Mouse (Mus musculus) embryonic facial prominence, embryonic 10.5 days (tissue): Measurements from ENCODE around the gene Cyp26a1. TPM values are rescaled to one million over a fixed set of nuclear protein-coding genes. Genes with fewer than 3 reads are reported as not detected.

Source experiments
- DNase-seq: peaks from one replicate; pipeline ENCODE4 v3.0.0-alpha.2; 2017; ENCODE audit warnings: low spot score
- H3K27ac ChIP-seq: fragments of 300-500 bp; sonication (generic); replicated peaks from 2 replicates; pipeline ENCODE4 v1.5.1; 2016; ENCODE audit warnings: mild to moderate bottlenecking
- H3K27me3 ChIP-seq: fragments of 300-500 bp; sonication (generic); replicated peaks from 2 replicates; pipeline ENCODE4 v1.6.1; 2016; ENCODE audit warnings: low read depth, mild to moderate bottlenecking; ENCODE audit not compliant: poor library complexity, severe bottlenecking
- H3K36me3 ChIP-seq: fragments of 300-500 bp; sonication (generic); replicated peaks from 2 replicates; pipeline ENCODE4 v1.6.1; 2016; ENCODE audit warnings: mild to moderate bottlenecking, moderate library complexity
- H3K4me1 ChIP-seq: fragments of 300-500 bp; sonication (generic); 2 replicates; pipeline ENCODE4 v1.6.1; 2016
- H3K4me3 ChIP-seq: fragments of 300-500 bp; sonication (generic); 2 replicates; pipeline ENCODE4 v1.5.1; 2016; ENCODE audit warnings: mild to moderate bottlenecking, moderate library complexity
- H3K9me3 ChIP-seq: fragments of 300-500 bp; sonication (generic); 2 replicates; pipeline ENCODE4 v1.6.1; 2016; ENCODE audit warnings: mild to moderate bottlenecking
- WGBS: fragments of 180-500 bp; shearing (Covaris S2); methylation state at CpG from one replicate; pipeline ENCODE4 v1.1.7; 2016; 5-methylcytosine and 5-hydroxymethylcytosine counted together
- polyA plus RNA-seq: library from polyadenylated mRNA; unstranded; fragments of >200 nt; fragmentation: Nextera tagmentation; extraction: Ambion mirVana; gene quantifications from 2 replicates; pipeline ENCODE4 v1.2.1, GENCODE M21; 2016

Cyp26a1 gene
- polyA plus RNA-seq, 1 experiment from 2014 or later = 28.2 TPM

GRCm38 (mm10) chr19:37703902-37704509 is 6.4 kb downstream of the Cyp26a1 start:
- peaks cover 83% of the 10 kb centered on the region for H3K27me3 ChIP-seq
- no peak overlapping the region for H3K4me3 ChIP-seq
- no peaks in the 10 kb centered on the region for H3K9me3 ChIP-seq
- DNase-seq = peak; percentile 84
- H3K36me3 ChIP-seq = no peaks in the 10 kb centered on the region
- WGBS = 12% methylated on average over 3 of the region's 3 CpGs
- no peak overlapping the region for H3K27ac ChIP-seq
- H3K4me1 ChIP-seq = peaks cover 6% of the 10 kb centered on the region

- H3K9me3 ChIP-seq = no peaks in the 10 kb centered on the region
- peaks cover 66% of the 10 kb centered on the region for H3K27me3 ChIP-seq
- H3K4me3 ChIP-seq = no peak overlapping the region
- DNase-seq = no peak
- H3K4me1 ChIP-seq = 0 out of 2 replicates have a peak, but pooled peaks cover under 1% of the 10 kb centered on the region
- 92% methylated on average over 5 of the region's 5 CpGs for WGBS
- H3K36me3 ChIP-seq = no peaks in the 10 kb centered on the region
- H3K27ac ChIP-seq = no peak overlapping the region
Observed at GRCm38 (mm10) chr19:37705722-37706121, 8.1 kb downstream of the Cyp26a1 start.

GRCm38 (mm10) chr19:37714681-37715080 is 17.1 kb downstream of the Cyp26a1 start:
- Histone ChIP-seq H3K4me1 (peaks cover 7% of the 10 kb centered on the region; the same call in 1 of the 2 replicates), H3K9me3 (no peaks in the 10 kb centered on the region), H3K27me3 (no peaks in the 10 kb centered on the region), H3K27ac (no peak overlapping the region), H3K36me3 (no peaks in the 10 kb centered on the region), H3K4me3 (no peak overlapping the region)
- WGBS = 71% methylated on average over 10 of the region's 10 CpGs
- no peak for DNase-seq

GRCm38 (mm10) chr19:37715980-37716379 is 18.4 kb downstream of the Cyp26a1 start:
- no peaks in the 10 kb centered on the region for H3K36me3 ChIP-seq
- WGBS = 69% methylated on average over 1 of the region's 1 CpGs

GRCm38 (mm10) chr19:37716524-37717175 is 19.1 kb downstream of the Cyp26a1 start:
- 81% methylated on average over 12 of the region's 12 CpGs for WGBS
- DNase-seq = no peak
- Histone ChIP-seq H3K9me3 (no peaks in the 10 kb centered on the region), H3K27ac (no peak overlapping the region), H3K27me3 (no peaks in the 10 kb centered on the region), H3K4me3 (no peak overlapping the region), H3K4me1 (peaks cover 7% of the 10 kb centered on the region; the same call in 1 of the 2 replicates), H3K36me3 (no peaks in the 10 kb centered on the region)

More at GRCm38 (mm10) chr19:37715980-37716379, 18.4 kb downstream of the Cyp26a1 start:
- no peak overlapping the region for H3K4me3 ChIP-seq
- H3K27ac ChIP-seq = no peak overlapping the region
- no peaks in the 10 kb centered on the region for H3K27me3 ChIP-seq
- peaks cover 7% of the 10 kb centered on the region; the same call in 1 of the 2 replicates for H3K4me1 ChIP-seq
- no peak for DNase-seq
- H3K9me3 ChIP-seq = no peaks in the 10 kb centered on the region

- no peak overlapping the region for H3K4me3 ChIP-seq
- H3K4me1 ChIP-seq = peaks cover 7% of the 10 kb centered on the region; the same call in 1 of the 2 replicates
- no peak overlapping the region for H3K27ac ChIP-seq
- no peak for DNase-seq
- no peaks in the 10 kb centered on the region for H3K9me3 ChIP-seq
- no peaks in the 10 kb centered on the region for H3K27me3 ChIP-seq
- WGBS = 34% methylated on average over 1 of the region's 1 CpGs
- H3K36me3 ChIP-seq = no peaks in the 10 kb centered on the region
Observed at GRCm38 (mm10) chr19:37719166-37719565, 21.6 kb downstream of the Cyp26a1 start.

- 96% methylated on average over 5 of the region's 5 CpGs for WGBS
- Histone ChIP-seq H3K27me3 (no peaks in the 10 kb centered on the region), H3K4me3 (no peak overlapping the region)
Observed at GRCm38 (mm10) chr19:37724591-37724990, 27.0 kb downstream of the Cyp26a1 start.

GRCm38 (mm10) chr19:37726585-37726984 is 29.0 kb downstream of the Cyp26a1 start:
- Histone ChIP-seq H3K36me3 (no peaks in the 10 kb centered on the region), H3K4me1 (no peaks in the 10 kb centered on the region), H3K27me3 (no peaks in the 10 kb centered on the region), H3K4me3 (no peak overlapping the region), H3K27ac (no peak overlapping the region), H3K9me3 (no peaks in the 10 kb centered on the region)
- DNase-seq = no peak
- 92% methylated on average over 7 of the region's 7 CpGs for WGBS

More at GRCm38 (mm10) chr19:37724591-37724990, 27.0 kb downstream of the Cyp26a1 start:
- Histone ChIP-seq H3K27ac (no peak overlapping the region), H3K36me3 (no peaks in the 10 kb centered on the region), H3K9me3 (no peaks in the 10 kb centered on the region), H3K4me1 (no peaks in the 10 kb centered on the region)
- DNase-seq = no peak

- Histone ChIP-seq H3K4me3 (no peak overlapping the region), H3K36me3 (no peaks in the 10 kb centered on the region), H3K4me1 (no peaks in the 10 kb centered on the region), H3K27me3 (no peaks in the 10 kb centered on the region), H3K9me3 (no peaks in the 10 kb centered on the region), H3K27ac (no peak overlapping the region)
- DNase-seq = no peak
- WGBS = 95% methylated on average over 2 of the region's 2 CpGs
Observed at GRCm38 (mm10) chr19:37727366-37727765, 29.8 kb downstream of the Cyp26a1 start.

GRCm38 (mm10) chr19:37735426-37735825 is 37.8 kb downstream of the Cyp26a1 start:
- Histone ChIP-seq H3K27me3 (no peaks in the 10 kb centered on the region), H3K4me1 (peaks cover 3% of the 10 kb centered on the region; the same call in 1 of the 2 replicates), H3K36me3 (no peaks in the 10 kb centered on the region), H3K27ac (no peak overlapping the region), H3K4me3 (no peak overlapping the region), H3K9me3 (no peaks in the 10 kb centered on the region)
- no peak for DNase-seq
- WGBS = 92% methylated on average over 8 of the region's 8 CpGs

- H3K9me3 ChIP-seq = no peaks in the 10 kb centered on the region
- WGBS = 88% methylated on average over 3 of the region's 3 CpGs
- H3K4me1 ChIP-seq = peaks cover 3% of the 10 kb centered on the region; the same call in 1 of the 2 replicates
- H3K36me3 ChIP-seq = no peaks in the 10 kb centered on the region
- no peak overlapping the region for H3K27ac ChIP-seq
- no peak for DNase-seq
- H3K27me3 ChIP-seq = no peaks in the 10 kb centered on the region
- H3K4me3 ChIP-seq = no peak overlapping the region
Observed at GRCm38 (mm10) chr19:37738575-37738974, 41.0 kb downstream of the Cyp26a1 start.

GRCm38 (mm10) chr19:37740043-37740442 is 42.4 kb downstream of the Cyp26a1 start:
- no peaks in the 10 kb centered on the region for H3K27me3 ChIP-seq
- H3K9me3 ChIP-seq = no peaks in the 10 kb centered on the region
- DNase-seq = no peak
- no peak overlapping the region for H3K27ac ChIP-seq
- no peaks in the 10 kb centered on the region for H3K36me3 ChIP-seq
- peaks cover 3% of the 10 kb centered on the region; the same call in 1 of the 2 replicates for H3K4me1 ChIP-seq
- H3K4me3 ChIP-seq = no peak overlapping the region
- WGBS = 71% methylated on average over 7 of the region's 7 CpGs
